Mouse (Mus musculus) liver, embryonic 11.5 days (tissue): Measurements from ENCODE around the gene Nsa2. TPM values are rescaled to one million over a fixed set of nuclear protein-coding genes. Genes with fewer than 3 reads are reported as not detected.
"Not testable (repeated sequence)": the region's sequence is repeated elsewhere in the genome, so short reads cannot be mapped to it uniquely, and the experiment has no call there.

Source experiments
- ATAC-seq: fragments of 200-750 bp; cut with Nextera tagmentation; replicated peaks from 2 replicates; pipeline ENCODE4 v1.8.0; 2017; ENCODE audit warnings: moderate number of reproducible peaks, mild to moderate bottlenecking, moderate TSS enrichment, moderate library complexity; ENCODE audit not compliant: low FRiP score
- DNase-seq: peaks from one replicate; pipeline ENCODE4 v3.0.0-alpha.2; 2017; ENCODE audit warnings: low spot score
- H3K27ac ChIP-seq: fragments of 300-500 bp; sonication (generic); 2 replicates; pipeline ENCODE4 v1.5.1; 2014; ENCODE audit warnings: mild to moderate bottlenecking, low read depth, low read length, control low read depth
- H3K27me3 ChIP-seq: fragments of 300-500 bp; sonication (generic); replicated peaks from 2 replicates; pipeline ENCODE4 v1.6.1; 2014; ENCODE audit warnings: low read length, mixed read lengths; ENCODE audit not compliant: control insufficient read depth, insufficient read depth
- H3K36me3 ChIP-seq: fragments of 300-500 bp; sonication (generic); 2 replicates; pipeline ENCODE4 v1.6.1; 2014; ENCODE audit warnings: mild to moderate bottlenecking, low read length, moderate library complexity, mixed read lengths; ENCODE audit not compliant: control insufficient read depth, insufficient read depth
- H3K4me1 ChIP-seq: fragments of 300-500 bp; sonication (generic); replicated peaks from 2 replicates; pipeline ENCODE4 v1.6.1; 2014; ENCODE audit warnings: low read length, mixed read lengths; ENCODE audit not compliant: control insufficient read depth, insufficient read depth
- H3K4me2 ChIP-seq: fragments of 300-500 bp; sonication (generic); 2 replicates; pipeline ENCODE4 v1.6.1; 2014; ENCODE audit warnings: mild to moderate bottlenecking, control low read depth, moderate library complexity
- H3K4me3 ChIP-seq: fragments of 300-500 bp; sonication (generic); 2 replicates; pipeline ENCODE4 v1.5.1; 2014; ENCODE audit warnings: low read depth, low read length, control low read depth
- H3K9ac ChIP-seq: fragments of 300-500 bp; sonication (generic); 2 replicates; pipeline ENCODE4 v1.6.1; 2014; ENCODE audit warnings: low read depth, low read length, control low read depth
- H3K9me3 ChIP-seq: fragments of 300-500 bp; sonication (generic); 2 replicates; pipeline ENCODE4 v1.6.1; 2016; ENCODE audit warnings: low read length, inconsistent platforms, mixed read lengths; ENCODE audit not compliant: control insufficient read depth
- WGBS: fragments of 180-500 bp; shearing (Covaris S2); extraction: QIAGEN DNeasy Blood & Tissue Kit; methylation state at CpG from one replicate; pipeline ENCODE4 v1.1.7; 2014; 5-methylcytosine and 5-hydroxymethylcytosine counted together
- polyA plus RNA-seq: library from polyadenylated mRNA; unstranded; fragments of >200 nt; fragmentation: Nextera tagmentation; extraction: Ambion mirVana; gene quantifications from 2 replicates; pipeline ENCODE4 v1.2.1, GENCODE M21; 2014

Nsa2 gene
- polyA plus RNA-seq, 1 experiment from 2014 or later = 82.3 TPM

DNA sequence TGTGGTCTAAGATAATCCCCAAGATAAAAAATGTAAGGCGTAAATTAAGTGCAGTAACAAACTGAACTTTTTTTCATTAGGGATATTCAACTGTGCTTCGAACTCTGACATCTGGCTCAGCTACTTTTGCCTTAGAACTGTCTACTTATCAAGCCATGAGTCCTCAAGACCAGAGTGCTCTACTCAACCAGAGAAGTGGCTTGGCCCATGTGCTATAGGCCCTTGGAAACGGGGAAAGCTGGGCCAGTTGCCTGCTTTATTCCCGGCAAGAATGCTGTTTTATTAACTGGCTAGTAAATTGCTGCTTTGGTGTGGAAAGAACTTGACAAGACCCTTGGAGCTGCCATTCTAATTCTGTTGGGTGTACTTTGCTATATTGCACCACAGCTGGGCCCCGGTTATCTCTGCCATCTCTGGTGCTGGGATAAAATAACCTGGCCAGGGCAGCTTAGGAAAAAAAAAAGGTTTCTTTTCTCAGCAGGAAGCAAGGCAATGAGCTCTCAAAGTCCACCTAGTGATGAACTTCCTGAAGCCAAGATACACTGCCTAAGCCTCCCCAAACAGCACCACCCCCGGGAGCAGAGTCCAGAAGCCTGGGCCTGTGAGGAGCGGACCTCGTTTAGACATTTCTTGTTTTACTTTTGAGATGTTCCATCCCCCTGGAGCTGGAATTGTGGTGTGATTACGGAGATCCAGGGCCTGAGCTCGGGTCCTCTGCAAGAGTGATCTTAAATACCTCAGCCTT is 38.0 kb upstream of the Nsa2 start:
- H3K36me3 ChIP-seq = peaks cover 22% of the 10 kb centered on the region
- H3K27ac ChIP-seq = no peak overlapping the region
- DNase-seq (no peak), ATAC-seq (no peak)
- no peak overlapping the region for H3K9ac ChIP-seq
- no peaks in the 10 kb centered on the region for H3K9me3 ChIP-seq
- no peaks in the 10 kb centered on the region for H3K4me1 ChIP-seq
- WGBS = 87% methylated on average over 10 of the region's 10 CpGs
- H3K27me3 ChIP-seq = no peaks in the 10 kb centered on the region
- no peak overlapping the region for H3K4me2 ChIP-seq
- H3K4me3 ChIP-seq = no peak overlapping the region

- WGBS = 64% methylated on average over 4 of the region's 4 CpGs
- H3K36me3 ChIP-seq = peaks cover 26% of the 10 kb centered on the region; the same call in 1 of the 2 replicates
- no peak overlapping the region for H3K4me3 ChIP-seq
- ATAC-seq = no peak
- no peak overlapping the region for H3K27ac ChIP-seq
- no peak overlapping the region for H3K9ac ChIP-seq
- no peaks in the 10 kb centered on the region for H3K27me3 ChIP-seq
- DNase-seq = no peak
- H3K4me1 ChIP-seq = no peaks in the 10 kb centered on the region
- no peaks in the 10 kb centered on the region for H3K9me3 ChIP-seq
- H3K4me2 ChIP-seq = no peak overlapping the region
Measured at GRCm38 (mm10) chr13:97145834-97146233, 8.1 kb upstream of the Nsa2 start.

DNA sequence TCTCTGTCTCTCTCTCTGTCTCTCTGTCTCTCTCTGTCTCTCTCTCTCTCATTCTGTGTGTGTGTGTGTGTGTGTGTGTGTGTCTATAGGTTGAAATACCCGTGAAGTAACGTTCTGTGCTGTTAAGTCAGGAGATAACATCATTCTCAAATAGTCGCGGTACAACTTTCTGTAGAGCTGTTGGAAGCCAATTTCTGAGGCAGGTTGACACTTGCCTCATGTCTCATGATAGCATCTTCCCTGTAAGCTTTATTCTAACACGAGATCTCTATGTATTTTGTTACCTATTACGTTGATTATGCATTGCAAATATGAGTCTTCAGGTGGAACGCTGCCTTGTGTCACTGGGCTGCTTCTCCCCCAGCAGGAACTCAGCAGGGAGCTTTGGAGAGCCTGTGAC is 4.6 kb upstream of the Nsa2 start:
- no peak overlapping the region for H3K27ac ChIP-seq
- 81% methylated on average over 7 of the region's 7 CpGs for WGBS
- H3K4me1 ChIP-seq = no peaks in the 10 kb centered on the region; the same call in 1 of the 2 replicates
- H3K36me3 ChIP-seq = peaks cover 14% of the 10 kb centered on the region; the same call in 1 of the 2 replicates
- no peak for DNase-seq
- H3K9me3 ChIP-seq = no peaks in the 10 kb centered on the region
- H3K4me3 ChIP-seq = no peak overlapping the region
- no peak for ATAC-seq
- H3K27me3 ChIP-seq = no peaks in the 10 kb centered on the region
- no peak overlapping the region for H3K9ac ChIP-seq
- no peak overlapping the region for H3K4me2 ChIP-seq

DNA sequence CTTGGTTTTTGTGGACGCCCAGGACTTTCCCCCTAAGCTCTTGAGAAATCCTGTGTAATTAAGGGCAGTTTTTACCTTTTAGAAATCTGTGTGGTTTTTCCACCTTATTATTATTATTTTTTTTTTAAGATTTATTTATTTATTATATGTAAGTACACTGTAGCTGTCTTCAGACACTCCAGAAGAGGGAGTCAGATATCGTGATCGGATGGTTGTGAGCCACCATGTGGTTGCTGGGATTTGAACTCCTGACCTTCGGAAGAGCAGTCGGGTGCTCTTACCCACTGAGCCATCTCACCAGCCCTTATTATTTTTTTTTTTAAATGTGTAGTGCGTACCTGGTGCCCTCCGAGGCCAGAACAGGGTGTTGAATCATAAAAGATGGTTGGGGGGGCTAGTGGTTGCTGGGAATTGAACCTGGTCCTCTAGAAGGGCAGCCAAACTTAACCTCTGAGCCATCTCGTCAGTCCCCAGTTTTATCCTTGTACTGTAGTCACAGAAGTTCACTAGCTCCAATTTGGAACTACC is 731 bp upstream of the Nsa2 start:
- 26% methylated on average over 8 of the region's 8 CpGs for WGBS
- 0 out of 2 replicates have a peak, but pooled peaks have one; percentile 19 for ATAC-seq
- not testable (repeated sequence) for H3K4me1 ChIP-seq, H3K9me3 ChIP-seq, H3K36me3 ChIP-seq, DNase-seq, H3K27me3 ChIP-seq
- Histone ChIP-seq H3K4me3 (peak overlapping the region; percentile 93), H3K27ac (peak overlapping the region; percentile 86), H3K9ac (peak overlapping the region; percentile 95), H3K4me2 (peak overlapping the region; percentile 65)

GRCm38 (mm10) chr13:97130413-97130812 is 7.3 kb downstream of the Nsa2 start:
- not testable (repeated sequence) for H3K4me2 ChIP-seq, DNase-seq, H3K9ac ChIP-seq, H3K4me1 ChIP-seq, H3K27me3 ChIP-seq, H3K9me3 ChIP-seq, ATAC-seq, H3K4me3 ChIP-seq, H3K27ac ChIP-seq
- peaks cover 13% of the 10 kb centered on the region; the same call in 1 of the 2 replicates for H3K36me3 ChIP-seq
- WGBS = no CpG with 5 or more reads among the region's 2 CpGs

GRCm38 (mm10) chr13:97129654-97130053 is 8.1 kb downstream of the Nsa2 start:
- 94% methylated on average over 2 of the region's 4 CpGs for WGBS
- DNase-seq = not testable (repeated sequence)

GRCm38 (mm10) chr13:97121341-97121740 is 16.4 kb downstream of the Nsa2 start:
- H3K9me3 ChIP-seq = no peaks in the 10 kb centered on the region
- H3K4me1 ChIP-seq = no peaks in the 10 kb centered on the region
- H3K27me3 ChIP-seq = no peaks in the 10 kb centered on the region
- no peak overlapping the region for H3K4me3 ChIP-seq
- H3K36me3 ChIP-seq = no peaks in the 10 kb centered on the region; the same call in 1 of the 2 replicates
- DNase-seq (no peak), ATAC-seq (no peak)
- no peak overlapping the region for H3K27ac ChIP-seq
- no peak overlapping the region for H3K4me2 ChIP-seq
- 82% methylated on average over 3 of the region's 3 CpGs for WGBS
- H3K9ac ChIP-seq = no peak overlapping the region

More at GRCm38 (mm10) chr13:97129654-97130053, 8.1 kb downstream of the Nsa2 start:
- H3K27ac ChIP-seq, H3K27me3 ChIP-seq, H3K4me1 ChIP-seq, H3K9me3 ChIP-seq, H3K4me3 ChIP-seq, H3K4me2 ChIP-seq, H3K9ac ChIP-seq, H3K36me3 ChIP-seq, ATAC-seq: not testable (repeated sequence)

DNA sequence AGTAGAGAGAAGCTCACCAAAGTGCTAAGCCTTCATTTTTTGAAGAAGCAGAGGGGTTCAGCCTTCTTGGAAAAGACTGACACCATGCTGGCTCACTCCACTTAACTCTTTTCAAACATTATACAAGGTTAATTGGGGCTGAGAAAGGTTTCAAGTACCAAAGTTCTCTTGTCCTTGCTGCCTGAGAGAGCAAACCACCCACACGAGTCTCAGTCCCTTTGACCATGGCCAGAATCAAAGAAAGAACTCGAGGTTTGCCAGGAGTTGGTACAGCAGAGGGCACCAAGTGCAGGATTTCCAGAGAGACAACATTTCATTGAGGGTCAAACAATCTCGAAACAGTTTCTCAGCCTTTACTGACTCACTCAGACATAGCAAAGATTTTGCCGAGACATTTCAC is 28.7 kb downstream of the Nsa2 start:
- Histone ChIP-seq H3K4me2 (no peak overlapping the region), H3K36me3 (peaks cover 2% of the 10 kb centered on the region; the same call in 1 of the 2 replicates), H3K4me3 (no peak overlapping the region), H3K27ac (no peak overlapping the region), H3K4me1 (no peaks in the 10 kb centered on the region), H3K9me3 (no peaks in the 10 kb centered on the region), H3K9ac (no peak overlapping the region), H3K27me3 (no peaks in the 10 kb centered on the region)
- WGBS = 88% methylated on average over 4 of the region's 4 CpGs
- ATAC-seq (no peak), DNase-seq (no peak)

DNA sequence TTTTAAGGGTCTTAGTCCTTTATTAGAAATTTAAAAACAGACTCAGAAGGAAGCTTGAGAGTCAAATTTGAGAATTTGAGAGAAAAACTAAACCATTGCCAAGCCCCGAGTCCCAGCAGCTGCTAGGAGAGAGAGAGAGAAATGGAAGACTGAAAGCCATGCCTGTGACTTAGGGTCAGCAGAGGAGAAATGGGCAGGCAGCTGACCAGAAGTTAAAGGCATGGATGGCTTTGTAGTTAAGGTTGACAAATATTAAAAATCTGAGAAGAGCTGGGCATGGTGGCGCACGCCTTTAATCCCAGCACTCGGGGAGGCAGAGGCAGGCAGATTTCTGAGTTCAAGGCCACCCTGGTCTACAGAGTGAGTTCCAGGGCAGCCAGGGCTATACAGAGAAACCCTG is 30.0 kb downstream of the Nsa2 start:
- not testable (repeated sequence) for ATAC-seq

More for the DNA sequence above, 30.0 kb downstream of the Nsa2 start:
- not testable (repeated sequence) for H3K27ac ChIP-seq, H3K4me1 ChIP-seq, H3K4me3 ChIP-seq, H3K9me3 ChIP-seq, H3K9ac ChIP-seq, H3K27me3 ChIP-seq, H3K36me3 ChIP-seq, DNase-seq, H3K4me2 ChIP-seq
- 90% methylated on average over 4 of the region's 4 CpGs for WGBS
